Mouse (Mus musculus) forebrain, embryonic 16.5 days (tissue): ENCODE results near the gene Sgpp2. TPM values are rescaled to one million over a fixed set of nuclear protein-coding genes. Genes with fewer than 3 reads are reported as not detected.

ENCODE experiments used
- ATAC-seq: fragments of 200-750 bp; cut with Nextera tagmentation; 2 replicates; pipeline ENCODE4 v1.8.0; 2017; ENCODE audit warnings: mild to moderate bottlenecking, moderate library complexity
- H3K27ac ChIP-seq: fragments of 300-500 bp; sonication (generic); 2 replicates; pipeline ENCODE4 v1.5.1; 2014; ENCODE audit warnings: low read length, control low read depth
- H3K27me3 ChIP-seq: fragments of 300-500 bp; sonication (generic); replicated peaks from 2 replicates; pipeline ENCODE4 v1.6.1; 2014; ENCODE audit warnings: low read length; ENCODE audit not compliant: control insufficient read depth, insufficient read depth
- H3K36me3 ChIP-seq: fragments of 300-500 bp; sonication (generic); 2 replicates; pipeline ENCODE4 v1.6.1; 2014; ENCODE audit not compliant: control insufficient read depth, insufficient read depth
- H3K4me1 ChIP-seq: fragments of 300-500 bp; sonication (generic); replicated peaks from 2 replicates; pipeline ENCODE4 v1.6.1; 2014; ENCODE audit warnings: low read length; ENCODE audit not compliant: control insufficient read depth, insufficient read depth
- H3K4me2 ChIP-seq: fragments of 300-500 bp; sonication (generic); 2 replicates; pipeline ENCODE4 v1.6.1; 2014; ENCODE audit warnings: mild to moderate bottlenecking, low read length, control low read depth
- H3K4me3 ChIP-seq: fragments of 300-500 bp; sonication (generic); replicated peaks from 2 replicates; pipeline ENCODE4 v1.5.1; 2014; ENCODE audit warnings: mild to moderate bottlenecking, low read length, control low read depth
- H3K9ac ChIP-seq: fragments of 300-500 bp; sonication (generic); replicated peaks from 2 replicates; pipeline ENCODE4 v1.6.1; 2014; ENCODE audit warnings: low read depth, low read length, control low read depth
- H3K9me3 ChIP-seq: fragments of 300-500 bp; sonication (generic); 2 replicates; pipeline ENCODE4 v1.6.1; 2016; ENCODE audit warnings: low read length; ENCODE audit not compliant: control insufficient read depth
- WGBS: fragments of 180-500 bp; shearing (Covaris S2); extraction: QIAGEN DNeasy Blood & Tissue Kit; methylation state at CpG from one replicate; pipeline ENCODE4 v1.1.7; 2014; 5-methylcytosine and 5-hydroxymethylcytosine counted together
- polyA plus RNA-seq: library from polyadenylated mRNA; unstranded; fragments of >200 nt; fragmentation: Nextera tagmentation; extraction: Ambion mirVana; gene quantifications from 2 replicates; pipeline ENCODE4 v1.2.1, GENCODE M21; 2015

Sgpp2 gene
- polyA plus RNA-seq, 1 experiment from 2014 or later: 0.89 TPM

GRCm38 (mm10) chr1:78443056-78443455 is 132.9 kb downstream of the Sgpp2 start:
- H3K9me3 ChIP-seq: no peaks in the 10 kb centered on the region
- H3K36me3 ChIP-seq: peaks cover 11% of the 10 kb centered on the region
- H3K9ac ChIP-seq: no peak overlapping the region
- H3K4me1 ChIP-seq: no peaks in the 10 kb centered on the region
- H3K27ac ChIP-seq: no peak overlapping the region
- no peak for ATAC-seq
- 91% methylated on average over 7 of the region's 7 CpGs for WGBS
- H3K4me2 ChIP-seq: no peak overlapping the region
- H3K4me3 ChIP-seq: no peak overlapping the region
- H3K27me3 ChIP-seq: no peaks in the 10 kb centered on the region

- Histone ChIP-seq H3K27ac (no peak overlapping the region), H3K36me3 (peaks cover 17% of the 10 kb centered on the region), H3K4me1 (no peaks in the 10 kb centered on the region), H3K27me3 (no peaks in the 10 kb centered on the region), H3K4me3 (no peak overlapping the region), H3K9me3 (no peaks in the 10 kb centered on the region), H3K9ac (no peak overlapping the region), H3K4me2 (no peak overlapping the region)
- ATAC-seq: no peak
- 91% methylated on average over 8 of the region's 8 CpGs for WGBS
Observed at GRCm38 (mm10) chr1:78446232-78446631, 136.1 kb downstream of the Sgpp2 start.

- no peaks in the 10 kb centered on the region for H3K9me3 ChIP-seq
- no peak overlapping the region for H3K9ac ChIP-seq
- no peaks in the 10 kb centered on the region for H3K27me3 ChIP-seq
- 92% methylated on average over 6 of the region's 6 CpGs for WGBS
- H3K4me2 ChIP-seq: no peak overlapping the region
- H3K27ac ChIP-seq: no peak overlapping the region
- no peaks in the 10 kb centered on the region for H3K4me1 ChIP-seq
- no peak for ATAC-seq
- no peak overlapping the region for H3K4me3 ChIP-seq
- H3K36me3 ChIP-seq: peaks cover 14% of the 10 kb centered on the region
Observed at GRCm38 (mm10) chr1:78446742-78447141, 136.6 kb downstream of the Sgpp2 start.

GRCm38 (mm10) chr1:78448091-78448490 is 137.9 kb downstream of the Sgpp2 start:
- Histone ChIP-seq H3K4me1 (no peaks in the 10 kb centered on the region), H3K27ac (no peak overlapping the region), H3K4me2 (no peak overlapping the region), H3K9me3 (no peaks in the 10 kb centered on the region), H3K4me3 (no peak overlapping the region), H3K27me3 (no peaks in the 10 kb centered on the region), H3K9ac (no peak overlapping the region), H3K36me3 (peaks cover 9% of the 10 kb centered on the region)
- 18% methylated on average over 1 of the region's 1 CpGs for WGBS
- ATAC-seq: peak; percentile 87

- 49% methylated on average over 12 of the region's 12 CpGs for WGBS
- no peaks in the 10 kb centered on the region for H3K9me3 ChIP-seq
- no peak overlapping the region for H3K4me2 ChIP-seq
- no peak overlapping the region for H3K9ac ChIP-seq
- H3K27ac ChIP-seq: no peak overlapping the region
- peak; percentile 66 for ATAC-seq
- no peaks in the 10 kb centered on the region for H3K27me3 ChIP-seq
- no peaks in the 10 kb centered on the region for H3K4me1 ChIP-seq
- no peak overlapping the region for H3K4me3 ChIP-seq
- peaks cover 20% of the 10 kb centered on the region for H3K36me3 ChIP-seq
Observed at GRCm38 (mm10) chr1:78451070-78451854, 141.1 kb downstream of the Sgpp2 start.

GRCm38 (mm10) chr1:78452544-78452943 is 142.4 kb downstream of the Sgpp2 start:
- no peaks in the 10 kb centered on the region for H3K9me3 ChIP-seq
- H3K27ac ChIP-seq: no peak overlapping the region
- no peak overlapping the region for H3K9ac ChIP-seq
- no peak overlapping the region for H3K4me2 ChIP-seq
- WGBS: 82% methylated on average over 6 of the region's 6 CpGs
- H3K27me3 ChIP-seq: no peaks in the 10 kb centered on the region
- no peaks in the 10 kb centered on the region for H3K4me1 ChIP-seq
- peaks cover 18% of the 10 kb centered on the region for H3K36me3 ChIP-seq
- no peak overlapping the region for H3K4me3 ChIP-seq
- no peak for ATAC-seq

- Histone ChIP-seq H3K4me2 (no peak overlapping the region), H3K36me3 (peaks cover 20% of the 10 kb centered on the region), H3K9me3 (no peaks in the 10 kb centered on the region), H3K27ac (no peak overlapping the region), H3K27me3 (no peaks in the 10 kb centered on the region), H3K4me3 (no peak overlapping the region), H3K4me1 (no peaks in the 10 kb centered on the region), H3K9ac (no peak overlapping the region)
- no peak for ATAC-seq
- 93% methylated on average over 8 of the region's 8 CpGs for WGBS
Observed at GRCm38 (mm10) chr1:78453886-78454285, 143.7 kb downstream of the Sgpp2 start.

GRCm38 (mm10) chr1:78454659-78455058 is 144.5 kb downstream of the Sgpp2 start:
- no peak overlapping the region for H3K9ac ChIP-seq
- H3K27ac ChIP-seq: no peak overlapping the region
- no peak overlapping the region for H3K4me3 ChIP-seq
- H3K4me1 ChIP-seq: no peaks in the 10 kb centered on the region
- H3K27me3 ChIP-seq: no peaks in the 10 kb centered on the region
- H3K4me2 ChIP-seq: no peak overlapping the region
- WGBS: 26% methylated on average over 7 of the region's 7 CpGs
- no peaks in the 10 kb centered on the region for H3K9me3 ChIP-seq
- 0 out of 2 replicates have a peak, but pooled peaks have one; percentile 54 for ATAC-seq
- H3K36me3 ChIP-seq: peaks cover 23% of the 10 kb centered on the region
